Mouse (Mus musculus) lung, embryonic 14.5 days (tissue): Measurements from ENCODE around the gene Gabpb2. TPM values are rescaled to one million over a fixed set of nuclear protein-coding genes. Genes with fewer than 3 reads are reported as not detected.

Experiments
- ATAC-seq: fragments of 200-750 bp; cut with Nextera tagmentation; 2 replicates; pipeline ENCODE4 v1.8.0; 2017; ENCODE audit warnings: mild to moderate bottlenecking, moderate TSS enrichment, moderate library complexity; ENCODE audit not compliant: insufficient read depth
- DNase-seq: peaks from one replicate; pipeline ENCODE4 v3.0.0-alpha.2; 2015
- H3K27ac ChIP-seq: fragments of 300-500 bp; sonication (generic); 2 replicates; pipeline ENCODE4 v1.5.1; 2014; ENCODE audit warnings: low read depth, mild to moderate bottlenecking, moderate library complexity
- H3K27me3 ChIP-seq: fragments of 300-500 bp; sonication (generic); 2 replicates; pipeline ENCODE4 v1.6.1; 2014; ENCODE audit warnings: low read length, control low read depth; ENCODE audit not compliant: insufficient read depth
- H3K36me3 ChIP-seq: fragments of 300-500 bp; sonication (generic); 2 replicates; pipeline ENCODE4 v1.6.1; 2014; ENCODE audit warnings: control low read depth; ENCODE audit not compliant: insufficient read depth
- H3K4me1 ChIP-seq: fragments of 300-500 bp; sonication (generic); 2 replicates; pipeline ENCODE4 v1.6.1; 2014; ENCODE audit warnings: antibody characterized with exemption, control low read depth; ENCODE audit not compliant: insufficient read depth
- H3K4me2 ChIP-seq: fragments of 300-500 bp; sonication (generic); 2 replicates; pipeline ENCODE4 v1.6.1; 2014; ENCODE audit warnings: mild to moderate bottlenecking
- H3K4me3 ChIP-seq: fragments of 300-500 bp; sonication (generic); 2 replicates; pipeline ENCODE4 v1.5.1; 2014; ENCODE audit warnings: low read depth, low read length
- H3K9ac ChIP-seq: fragments of 300-500 bp; sonication (generic); 2 replicates; pipeline ENCODE4 v1.6.1; 2014
- H3K9me3 ChIP-seq: fragments of 300-500 bp; sonication (generic); 2 replicates; pipeline ENCODE4 v1.6.1; 2016; ENCODE audit warnings: low read depth, low read length, control low read depth
- CTCF ChIP-seq: IDR thresholded peaks from 2 replicates; pipeline ENCODE4 v1.5.1; 2016; ENCODE audit warnings: antibody characterized with exemption, low read depth
- WGBS: fragments of 180-500 bp; shearing (Covaris S2); extraction: QIAGEN DNeasy Blood & Tissue Kit; methylation state at CpG from one replicate; pipeline ENCODE4 v1.1.7; 2014; 5-methylcytosine and 5-hydroxymethylcytosine counted together
- polyA plus RNA-seq: library from polyadenylated mRNA; unstranded; fragments of >200 nt; fragmentation: Nextera tagmentation; extraction: Ambion mirVana; gene quantifications from 2 replicates; pipeline ENCODE4 v1.2.1, GENCODE M21; 2014

Gabpb2 gene
- polyA plus RNA-seq, 1 experiment from 2014 or later, result 13.4 TPM

GRCm38 (mm10) chr3:95161041-95161551, 56.6 kb downstream of the Gabpb2 start:
- H3K9ac ChIP-seq, result peak overlapping the region; percentile 63
- ATAC-seq (peak; percentile 12; the same call in 1 of the 2 replicates), DNase-seq (peak; percentile 35)
- no peaks in the 10 kb centered on the region for H3K9me3 ChIP-seq
- H3K36me3 ChIP-seq, result peaks cover 7% of the 10 kb centered on the region; the same call in 1 of the 2 replicates
- H3K27ac ChIP-seq, result no peak overlapping the region
- peak overlapping the region; percentile 93 for H3K4me2 ChIP-seq
- H3K4me1 ChIP-seq, result peaks cover 19% of the 10 kb centered on the region
- TF ChIP-seq CTCF, result no peak
- H3K4me3 ChIP-seq, result peak overlapping the region; percentile 77
- under 1% methylated on average over 30 of the region's 30 CpGs for WGBS
- no peaks in the 10 kb centered on the region for H3K27me3 ChIP-seq

DNA sequence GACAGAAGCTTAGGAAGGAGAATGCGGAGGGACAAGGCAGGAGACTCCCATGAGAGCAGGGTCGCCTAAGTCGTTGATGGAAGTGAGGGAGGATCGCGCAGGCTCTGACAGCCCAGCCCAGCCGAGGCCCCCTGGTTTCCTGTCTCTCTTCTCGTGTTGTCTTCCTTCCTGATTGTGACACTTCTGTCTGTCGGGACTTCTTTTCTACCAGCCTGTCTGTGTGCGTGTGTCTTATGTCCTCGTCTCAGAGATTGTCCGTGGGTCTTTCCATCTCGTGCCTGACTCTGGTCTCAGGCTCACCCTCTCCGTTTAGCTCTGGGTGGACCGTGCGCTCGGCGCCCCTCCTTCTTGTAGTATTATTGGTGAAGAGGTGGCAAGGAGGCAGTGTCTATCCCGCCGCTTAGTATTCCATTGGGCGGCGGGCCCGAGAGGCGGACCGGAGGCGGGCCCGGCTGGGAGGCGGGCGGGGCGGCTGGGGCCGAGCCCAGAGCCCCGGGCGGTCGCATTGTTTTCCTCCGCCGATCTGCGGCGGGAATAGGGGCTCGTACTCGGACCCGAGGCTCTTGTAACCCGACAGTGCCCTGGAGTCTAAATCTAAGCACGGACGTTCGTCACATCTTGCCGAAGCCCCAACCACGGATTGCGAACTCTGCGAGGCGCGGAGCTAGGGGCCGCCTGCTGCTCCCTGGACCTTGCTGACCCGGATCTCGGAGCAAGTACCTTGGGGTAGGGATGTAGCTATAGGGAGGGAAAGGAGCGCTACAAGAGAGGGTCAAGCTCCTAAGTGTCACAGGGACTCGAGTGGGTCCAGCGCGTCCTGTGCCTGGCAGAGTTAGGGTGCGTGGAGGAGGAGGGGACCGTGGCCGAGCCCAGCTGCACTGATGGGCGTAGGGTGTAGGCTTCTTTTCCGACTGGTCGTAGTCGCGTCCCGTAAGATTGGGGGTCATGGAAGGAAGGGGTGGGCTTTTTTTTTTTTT, 57.4 kb downstream of the Gabpb2 start, which contains the start of gene Sema6c:
Gene Sema6c (plus strand): TSS at position 471 of the 977 bp plus-strand sequence.
- Histone ChIP-seq H3K9me3 (no peaks in the 10 kb centered on the region), H3K4me3 (peak within 1 kb of the TSS; percentile 77), H3K9ac (peak within 1 kb of the TSS; percentile 63), H3K4me1 (peaks cover 19% of the 10 kb centered on the region), H3K36me3 (peaks cover 3% of the 10 kb centered on the region; the same call in 1 of the 2 replicates), H3K4me2 (peak within 1 kb of the TSS; percentile 93), H3K27me3 (no peaks in the 10 kb centered on the region), H3K27ac (no peak within 1 kb of the TSS)
- DNase-seq (peak; percentile 94), ATAC-seq (peak; percentile 97)
- no peak for TF ChIP-seq CTCF
- WGBS, result under 1% methylated on average over 66 of the region's 66 CpGs

GRCm38 (mm10) chr3:95159511-95159986, 58.2 kb downstream of the Gabpb2 start:
- H3K27me3 ChIP-seq, result no peaks in the 10 kb centered on the region
- peaks cover under 1% of the 10 kb centered on the region; the same call in 1 of the 2 replicates for H3K36me3 ChIP-seq
- TF ChIP-seq CTCF, result no peak
- H3K4me1 ChIP-seq, result peaks cover 19% of the 10 kb centered on the region
- H3K27ac ChIP-seq, result no peak overlapping the region
- 16% methylated on average over 8 of the region's 8 CpGs for WGBS
- peak overlapping the region; percentile 77 for H3K4me3 ChIP-seq
- DNase-seq (no peak), ATAC-seq (no peak)
- no peaks in the 10 kb centered on the region for H3K9me3 ChIP-seq
- peak overlapping the region; percentile 32 for H3K9ac ChIP-seq
- peak overlapping the region; percentile 93 for H3K4me2 ChIP-seq

DNA sequence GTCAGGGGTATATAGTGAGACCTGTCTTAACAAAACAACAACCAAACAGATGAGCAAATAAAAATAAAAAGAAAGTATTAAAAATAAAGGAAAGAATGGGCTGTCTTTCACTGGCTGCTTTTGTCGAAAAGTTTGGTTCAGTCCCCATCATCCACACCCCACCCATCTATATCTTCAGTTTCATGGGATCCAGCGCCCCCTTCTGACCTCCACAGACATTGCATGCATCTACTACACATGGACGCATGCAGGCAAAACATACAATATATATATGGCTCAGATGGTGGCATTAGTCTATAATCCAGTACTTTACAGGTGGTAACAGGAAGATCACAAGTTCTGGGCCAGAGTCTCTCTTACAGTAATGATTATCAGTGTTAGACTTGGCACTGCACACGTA, 63.8 kb downstream of the Gabpb2 start:
- DNase-seq (peak; percentile 38), ATAC-seq (no peak)
- H3K36me3 ChIP-seq, result no peaks in the 10 kb centered on the region
- H3K4me1 ChIP-seq, result no peaks in the 10 kb centered on the region
- no peaks in the 10 kb centered on the region for H3K27me3 ChIP-seq
- no peak overlapping the region for H3K4me3 ChIP-seq
- H3K4me2 ChIP-seq, result no peak overlapping the region
- no peak overlapping the region for H3K9ac ChIP-seq
- no peaks in the 10 kb centered on the region for H3K9me3 ChIP-seq
- H3K27ac ChIP-seq, result no peak overlapping the region
- 49% methylated on average over 4 of the region's 4 CpGs for WGBS
- TF ChIP-seq CTCF, result peak; percentile 54

- no peaks in the 10 kb centered on the region for H3K36me3 ChIP-seq
- WGBS, result 55% methylated on average over 3 of the region's 3 CpGs
- DNase-seq (no peak), ATAC-seq (no peak)
- H3K27me3 ChIP-seq, result no peaks in the 10 kb centered on the region
- no peak overlapping the region for H3K9ac ChIP-seq
- TF ChIP-seq CTCF, result no peak
- no peaks in the 10 kb centered on the region for H3K9me3 ChIP-seq
- no peak overlapping the region for H3K27ac ChIP-seq
- no peak overlapping the region for H3K4me2 ChIP-seq
- no peaks in the 10 kb centered on the region for H3K4me1 ChIP-seq
- no peak overlapping the region for H3K4me3 ChIP-seq
These were observed 69.8 kb downstream of the Gabpb2 start for GRCm38 (mm10) chr3:95147924-95148323.

GRCm38 (mm10) chr3:95142617-95143011, 75.1 kb downstream of the Gabpb2 start:
- TF ChIP-seq CTCF, result peak; percentile 97
- Histone ChIP-seq H3K9me3 (no peaks in the 10 kb centered on the region), H3K9ac (no peak overlapping the region), H3K4me2 (no peak overlapping the region), H3K4me3 (no peak overlapping the region), H3K27me3 (no peaks in the 10 kb centered on the region), H3K27ac (no peak overlapping the region), H3K4me1 (no peaks in the 10 kb centered on the region), H3K36me3 (peaks cover 10% of the 10 kb centered on the region; the same call in 1 of the 2 replicates)
- DNase-seq, result peak; percentile 93
- peak; percentile 47 for ATAC-seq
- 7% methylated on average over 5 of the region's 5 CpGs for WGBS
